Mouse (Mus musculus) urinary bladder, postnatal 36 days (tissue): ENCODE results near the gene Onecut1.
A peak's percentile ranks its signal among the peaks of the same experiment; 100 is the strongest.

Experiments
- DNase-seq, 2 experiments: peaks; one replicate each; pipeline ENCODE4 v3.0.0; 2022; ENCODE audit warnings: low spot score in 2 of 2, mixed read lengths in 1 of 2

The Onecut1 gene

DNA sequence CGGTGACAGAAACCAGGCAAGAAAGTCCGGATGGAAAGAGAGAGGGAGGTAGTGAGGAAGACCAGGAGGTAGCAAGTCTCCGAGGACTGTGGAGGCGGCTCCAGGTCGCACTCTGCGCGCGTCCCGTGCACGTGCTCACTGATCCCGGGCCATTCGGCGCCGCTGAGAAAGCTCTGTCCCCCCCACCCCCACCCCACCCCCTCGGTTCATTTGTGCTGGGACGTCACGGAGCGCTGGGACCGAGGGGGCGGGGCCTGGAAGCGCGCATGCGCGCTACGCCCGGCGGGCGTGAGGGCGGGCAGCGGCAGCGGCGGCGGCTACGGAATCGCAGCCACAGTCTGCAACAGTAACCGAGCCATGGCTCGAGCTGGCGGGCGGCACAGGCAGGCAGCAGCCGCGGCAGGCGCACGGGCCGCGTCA, at the start of gene Onecut1:
TSS of gene Onecut1 (plus strand) at position 361 of the 420 bp plus-strand sequence.
- peak in 1 of 2 experiments; percentile 49 for DNase-seq

DNA sequence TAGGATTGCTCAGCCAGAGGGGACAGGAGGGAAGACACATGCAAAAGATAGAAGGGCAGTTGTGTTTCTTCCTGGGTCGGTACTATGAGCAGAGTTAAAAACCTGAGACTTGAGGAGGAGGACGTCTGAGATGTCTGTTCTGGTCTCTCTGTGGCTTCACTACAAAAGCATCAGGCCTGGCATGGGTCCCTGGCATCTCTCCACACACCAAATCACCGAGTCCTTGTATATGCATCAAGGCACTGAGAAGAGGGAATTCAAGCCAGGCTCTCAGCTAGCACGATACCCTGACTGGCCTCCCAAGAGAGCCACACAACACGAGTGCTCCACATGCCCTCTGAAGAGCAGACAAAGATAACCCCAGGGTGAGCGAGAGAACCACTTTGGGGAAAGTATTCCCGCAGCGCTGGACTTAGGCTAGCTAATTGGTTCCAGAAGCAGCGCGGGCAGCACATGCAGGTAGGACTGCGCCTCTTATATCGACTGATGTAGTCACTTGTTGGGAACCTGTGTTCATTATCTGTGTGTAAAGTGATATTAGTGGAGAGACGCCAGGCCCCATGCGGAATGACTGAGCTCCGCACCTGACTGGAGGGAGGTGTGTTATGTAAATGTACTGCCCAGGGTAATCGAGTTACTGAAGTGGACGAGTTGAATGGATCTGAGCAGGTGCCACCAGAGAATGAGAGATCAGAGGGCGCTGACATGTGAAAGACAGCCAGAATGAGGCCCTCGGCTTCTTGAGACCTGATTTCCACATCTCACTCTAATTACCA, 41.8 kb upstream of the Onecut1 start:
- no peak for DNase-seq

DNA sequence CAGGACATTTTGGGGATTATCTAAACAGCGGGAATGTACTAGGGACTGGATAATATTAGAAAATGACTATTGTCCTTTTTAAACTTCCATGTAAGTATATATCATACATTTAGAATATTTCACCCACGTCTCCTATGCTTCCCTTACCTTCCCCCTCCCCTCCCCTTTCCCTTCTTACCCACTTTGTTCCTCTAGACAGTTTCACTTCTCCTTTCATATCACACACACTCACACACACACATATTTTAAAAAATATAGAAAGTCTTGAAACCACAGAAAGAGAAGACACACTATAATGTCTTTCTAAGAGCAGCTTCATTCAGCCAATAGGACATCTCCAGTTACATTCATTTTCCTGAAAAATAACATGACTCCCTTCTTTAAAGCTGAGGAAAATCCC, 36.6 kb upstream of the Onecut1 start:
- DNase-seq, result no peak

DNA sequence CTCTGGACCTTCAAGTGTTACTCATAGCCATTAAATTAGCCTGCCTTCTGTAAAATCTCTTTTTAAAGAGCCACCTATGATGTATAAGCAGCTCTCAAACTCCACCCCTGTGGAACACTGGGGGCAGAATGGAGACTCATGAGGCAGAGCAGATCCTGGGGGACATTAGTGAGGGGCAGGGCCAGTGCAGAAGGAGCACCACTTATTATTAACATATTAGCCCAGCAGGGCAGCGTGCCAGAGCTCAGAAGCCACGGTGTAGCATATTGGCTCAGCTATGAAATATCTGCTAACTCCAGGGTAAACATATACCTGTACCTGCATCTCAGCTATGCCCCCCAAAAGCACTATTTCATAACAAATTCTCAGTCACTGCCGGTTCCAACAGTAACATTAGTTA, 32.5 kb upstream of the Onecut1 start:
- no peak for DNase-seq

DNA sequence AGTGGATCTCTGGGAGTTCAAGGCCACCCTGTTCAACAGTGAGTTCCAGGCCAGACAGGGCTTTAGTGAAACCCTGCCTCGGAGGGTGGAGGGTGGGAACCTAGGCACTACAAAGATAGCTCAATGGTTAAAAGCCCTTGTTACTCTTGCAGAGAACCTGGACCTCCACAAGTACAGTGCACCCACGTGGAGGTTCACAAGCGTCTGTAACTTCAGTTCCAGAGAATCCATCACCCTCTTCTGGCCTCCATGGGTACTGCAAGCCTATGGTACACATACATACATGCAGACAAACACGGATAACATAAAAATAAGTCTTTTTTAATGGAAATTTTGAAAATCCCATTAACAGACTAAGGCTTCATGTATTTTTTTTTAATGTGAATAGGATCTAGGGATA, 18.8 kb upstream of the Onecut1 start:
- no peak for DNase-seq

DNA sequence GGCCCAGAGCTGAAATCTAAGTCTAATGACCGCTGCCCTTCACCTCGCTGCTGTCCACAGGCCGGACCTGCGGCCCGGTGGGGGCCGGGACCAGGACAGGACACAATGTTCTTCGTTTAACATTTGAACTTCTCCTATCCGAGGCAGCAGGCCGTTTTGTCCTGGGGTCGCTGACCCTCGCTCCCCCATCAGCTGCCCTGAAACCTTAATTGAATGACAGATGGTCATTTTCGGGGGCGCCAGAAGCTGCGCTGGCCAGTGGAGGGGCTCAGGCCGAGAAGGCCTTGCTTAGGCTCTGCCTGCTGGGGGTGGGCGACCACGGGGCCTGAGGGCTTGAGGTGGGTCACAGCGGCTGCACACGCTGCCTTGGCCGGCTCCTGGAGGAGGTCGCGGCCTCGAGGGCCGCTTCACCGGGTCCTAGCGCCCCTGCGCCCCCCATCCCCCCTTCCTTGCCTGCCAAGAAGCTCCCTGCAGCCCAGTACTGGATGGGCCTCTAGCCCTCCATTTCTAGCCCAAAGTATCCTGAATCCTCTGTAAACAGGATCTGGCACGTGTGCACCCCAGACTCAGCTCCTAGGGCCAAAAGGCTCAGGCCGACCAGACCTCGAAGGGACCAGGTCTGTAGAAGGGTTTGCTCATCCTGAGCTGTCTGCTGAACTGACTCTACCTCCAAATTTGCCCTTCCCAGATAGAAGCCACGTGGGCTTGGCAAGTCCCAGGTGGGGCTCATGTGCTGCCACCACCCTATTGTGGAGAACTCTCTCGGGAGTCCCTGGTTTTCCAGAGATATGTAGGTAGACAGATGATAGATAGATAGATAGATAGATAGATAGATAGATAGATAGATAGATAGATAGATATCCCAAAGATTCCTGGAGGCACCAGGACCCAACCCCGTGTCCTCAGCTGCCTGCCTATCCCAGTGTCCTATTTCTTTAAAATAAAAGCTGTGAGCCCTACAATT, 14.6 kb upstream of the Onecut1 start:
- no peak for DNase-seq

DNA sequence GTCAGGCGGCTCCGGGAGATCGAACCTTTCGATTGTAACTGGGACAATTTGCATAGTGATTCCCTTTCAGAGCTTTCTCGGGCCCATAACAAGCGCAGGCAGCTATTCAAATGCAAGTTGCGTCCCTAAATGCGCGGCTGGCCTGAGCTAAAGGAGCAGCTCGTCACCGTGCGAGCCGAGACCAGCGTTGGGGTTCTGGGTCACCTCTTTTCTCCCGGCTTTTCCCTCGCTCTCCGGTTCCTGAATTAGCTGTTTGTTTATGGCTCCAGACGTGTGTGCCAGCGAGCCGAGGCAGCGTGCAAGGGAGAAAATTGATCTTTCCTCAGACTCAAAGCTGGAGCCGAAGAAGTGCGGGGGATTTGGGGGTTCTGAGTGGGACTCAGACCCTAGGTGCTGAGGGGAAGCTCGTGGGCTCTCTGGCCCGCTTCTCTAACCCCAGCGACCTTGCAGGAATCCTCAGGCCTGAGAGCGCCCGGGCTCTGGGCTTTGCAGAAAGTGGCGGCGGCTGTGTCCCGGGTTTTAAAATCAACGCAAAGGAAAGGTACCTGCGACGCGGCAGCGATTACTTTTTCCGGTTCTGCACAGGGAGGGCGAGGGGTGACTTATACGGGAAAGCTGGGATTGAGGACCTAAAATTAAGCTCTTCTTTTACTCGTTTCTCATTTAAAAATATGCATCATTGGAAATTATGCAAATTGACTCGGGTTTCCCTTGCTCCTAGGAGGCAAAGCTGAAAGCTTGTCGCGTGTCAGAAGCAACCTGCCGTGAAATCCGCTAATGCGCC, 13.1 kb upstream of the Onecut1 start:
- no peak for DNase-seq

DNA sequence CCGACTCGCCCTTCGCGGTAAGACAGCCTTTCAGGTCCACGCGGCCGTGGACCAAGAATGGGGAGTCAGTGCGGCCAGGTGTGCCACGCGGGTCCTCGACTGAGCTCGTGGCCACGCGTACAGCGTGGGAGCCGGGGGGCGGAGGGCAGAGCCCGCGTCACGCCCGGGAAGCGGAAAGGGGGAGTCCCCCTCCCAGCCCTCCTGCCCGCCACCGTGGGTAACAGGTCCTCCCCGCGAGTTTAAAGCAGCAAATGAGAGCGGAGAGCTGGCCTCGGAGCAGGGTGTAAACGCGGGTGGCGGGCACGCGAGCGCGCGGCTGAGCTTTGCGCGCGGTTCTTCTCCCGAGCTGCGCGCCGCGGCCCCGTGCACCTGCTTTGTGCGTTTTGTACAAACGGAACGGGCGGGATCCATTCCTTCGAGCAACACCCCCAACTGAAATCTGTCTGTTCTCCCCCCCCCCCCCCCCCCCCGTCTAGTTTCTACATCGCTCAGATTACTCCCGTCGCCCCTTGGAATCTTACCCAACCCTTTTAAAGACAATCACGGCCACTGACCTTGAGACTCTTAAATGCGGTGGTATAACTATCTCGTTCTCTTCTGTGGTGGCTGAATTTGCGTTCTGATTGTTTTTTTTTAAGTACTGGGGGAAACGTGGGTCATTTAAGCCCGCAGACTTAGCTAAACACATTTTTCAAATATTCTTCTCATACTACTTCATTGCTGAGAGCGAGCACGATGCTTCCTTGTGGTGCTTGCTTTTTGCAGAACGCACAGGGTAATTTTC, 12.3 kb upstream of the Onecut1 start:
- DNase-seq, result no peak

DNA sequence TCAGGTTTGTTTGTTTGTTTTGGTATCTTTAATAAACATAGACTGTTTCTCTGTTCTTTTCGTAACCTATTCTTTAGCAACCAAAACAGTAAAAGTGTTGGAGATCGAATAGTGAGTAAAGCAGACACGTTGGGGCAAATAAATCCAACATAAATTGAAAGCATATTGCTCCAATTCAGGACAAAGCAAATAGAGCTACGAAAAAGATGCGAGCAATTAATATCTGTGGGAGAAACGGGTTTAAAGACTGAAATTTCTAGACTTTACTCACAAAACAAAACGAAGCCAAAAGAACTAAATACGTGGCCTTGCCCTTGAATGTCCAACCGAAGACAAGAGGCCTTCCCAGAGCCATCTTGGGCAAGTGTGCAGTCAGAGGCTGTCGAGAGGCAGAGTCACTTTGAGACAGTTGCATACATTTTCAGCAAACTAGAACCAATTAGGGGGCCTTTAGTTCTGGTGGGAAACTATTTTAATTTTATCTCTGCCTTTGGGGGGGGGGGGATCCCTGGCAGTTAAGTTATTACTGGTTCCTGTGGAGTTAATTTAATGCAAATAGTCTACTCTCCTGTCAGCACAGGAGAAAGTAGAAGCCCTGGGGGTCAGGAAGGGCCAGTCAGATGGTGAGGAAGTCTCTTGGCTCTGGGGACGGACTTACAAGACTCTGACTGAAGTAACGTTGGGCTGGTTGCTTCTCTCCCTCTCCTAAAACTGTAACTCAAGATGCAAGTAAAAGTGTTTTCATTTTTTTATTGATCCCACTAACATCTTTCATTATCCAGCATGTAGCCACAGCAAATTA, 11.5 kb upstream of the Onecut1 start:
- DNase-seq, result no peak

DNA sequence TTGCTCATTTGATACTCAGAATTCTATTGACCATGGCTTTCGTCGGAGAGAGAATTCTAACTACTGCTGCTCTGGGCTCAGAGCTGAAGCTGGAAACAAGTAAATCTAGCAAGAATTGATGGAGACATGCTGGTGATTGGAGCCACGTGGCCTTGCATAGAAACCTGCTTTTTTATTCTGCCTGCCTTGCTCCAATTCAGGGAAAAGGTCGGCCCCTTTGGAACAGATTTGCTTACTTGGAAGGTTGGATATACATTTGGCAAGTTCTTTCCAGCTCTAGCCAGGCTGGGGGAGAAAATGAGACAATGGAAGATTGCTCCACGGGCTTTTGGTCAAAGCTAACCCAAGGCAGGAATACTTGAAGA, 11.0 kb upstream of the Onecut1 start:
- no peak for DNase-seq

DNA sequence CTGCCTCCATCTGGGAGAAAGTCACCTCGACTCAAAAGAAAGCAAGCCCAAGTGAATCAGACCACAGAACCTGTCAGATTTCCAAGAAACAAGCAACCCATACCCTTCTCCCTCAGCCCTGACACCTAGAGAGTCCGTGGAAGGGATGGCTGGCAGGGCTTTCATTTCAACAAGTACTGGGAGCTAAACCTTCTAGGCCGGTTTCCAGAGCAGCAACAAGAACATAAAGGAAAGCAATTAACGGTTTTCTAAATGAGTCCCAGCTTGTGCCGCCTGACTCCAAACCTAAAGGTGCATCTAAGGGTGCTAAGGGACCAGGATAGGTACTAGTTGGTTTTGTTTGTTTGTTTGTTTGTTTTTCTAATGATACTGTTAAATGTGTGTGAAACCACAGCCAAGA, 10.1 kb upstream of the Onecut1 start:
- no peak for DNase-seq

DNA sequence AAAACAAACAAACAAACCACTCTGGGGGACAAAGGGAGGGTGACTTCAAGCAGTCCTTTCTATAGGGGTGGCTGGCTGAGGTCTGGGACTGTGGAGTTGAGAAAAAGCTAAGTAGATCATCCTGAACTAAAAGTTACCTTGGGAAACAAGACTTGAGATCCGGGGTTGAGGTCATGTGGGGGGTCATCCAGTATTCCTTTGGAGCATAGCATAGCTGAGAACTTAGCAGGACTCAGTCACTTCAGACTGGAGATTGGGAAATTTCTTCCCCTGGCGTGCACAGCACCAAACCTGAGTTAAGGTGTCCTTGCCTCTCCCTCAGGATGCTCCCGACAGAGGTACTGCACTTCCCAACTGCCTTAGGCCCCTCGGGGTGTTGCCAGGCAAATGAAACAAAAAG, 9.4 kb upstream of the Onecut1 start:
- no peak for DNase-seq

DNA sequence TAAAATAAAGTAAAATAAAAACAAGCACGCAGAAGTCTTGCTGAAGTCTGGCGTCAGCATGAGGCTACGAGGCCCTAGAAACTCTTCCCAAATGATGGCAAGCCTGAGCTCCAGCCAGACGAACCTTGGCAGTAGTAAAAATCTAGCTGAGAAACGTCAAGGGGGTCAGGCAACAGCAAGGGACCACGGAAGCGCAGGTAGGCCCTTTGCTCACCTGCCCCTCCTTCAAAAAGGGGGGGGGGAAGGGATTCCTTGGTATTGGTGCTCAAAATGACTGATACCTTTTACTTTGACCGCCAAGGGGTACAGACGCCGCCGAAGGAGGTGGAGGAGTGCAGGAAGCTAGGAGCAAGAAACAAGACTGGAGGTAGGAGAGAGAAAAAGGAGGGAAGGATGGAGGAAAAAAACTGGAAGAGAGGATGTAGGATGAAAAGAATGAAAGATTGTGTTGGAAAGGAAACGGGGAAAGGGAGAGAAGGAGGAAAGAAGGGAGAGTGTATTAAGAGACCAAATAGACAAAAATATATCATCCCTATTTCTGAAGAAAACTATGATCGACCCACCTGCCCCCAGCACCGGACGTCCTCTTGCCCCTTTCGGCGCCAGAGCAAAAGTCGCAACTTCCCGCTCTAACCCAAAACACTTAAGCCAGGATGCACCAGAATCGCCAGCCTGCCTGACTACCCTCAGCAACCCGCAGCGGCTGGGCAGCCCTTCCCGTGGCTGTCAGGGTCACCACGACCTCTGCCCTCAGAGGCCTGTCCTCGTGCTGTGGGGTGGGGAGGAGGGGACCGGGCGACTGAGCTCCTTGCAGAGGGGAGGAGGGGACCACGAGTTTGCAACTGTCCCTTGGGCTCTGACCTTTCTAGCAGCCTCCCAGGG, 8.3 kb upstream of the Onecut1 start:
- DNase-seq, result no peak

DNA sequence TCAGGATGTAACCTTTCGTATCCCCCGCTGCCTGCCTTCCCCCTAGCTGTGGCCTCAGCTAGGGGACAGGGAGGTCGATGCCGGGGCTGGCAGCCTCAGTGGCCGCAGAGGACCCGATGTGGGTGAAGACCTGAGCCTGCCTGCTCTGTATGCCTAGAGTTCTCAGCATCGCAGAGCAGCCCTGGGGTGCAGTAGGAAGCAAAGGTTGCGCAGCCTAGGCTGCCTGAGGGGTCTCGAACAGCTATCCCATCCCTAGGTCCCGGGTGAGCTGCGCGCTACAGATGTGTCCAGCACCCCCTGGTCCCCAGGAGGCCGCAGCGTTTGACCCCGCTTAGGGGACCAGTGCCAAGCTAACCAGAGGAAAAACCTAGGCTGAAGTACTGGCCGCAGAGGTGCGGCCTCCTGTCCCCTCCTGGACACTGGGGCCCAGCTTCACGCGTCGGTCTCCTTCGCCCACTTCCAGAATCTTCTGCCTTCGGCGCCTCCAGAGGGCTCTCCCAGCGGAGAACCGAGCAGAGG, 7.6 kb upstream of the Onecut1 start:
- DNase-seq, result no peak

DNA sequence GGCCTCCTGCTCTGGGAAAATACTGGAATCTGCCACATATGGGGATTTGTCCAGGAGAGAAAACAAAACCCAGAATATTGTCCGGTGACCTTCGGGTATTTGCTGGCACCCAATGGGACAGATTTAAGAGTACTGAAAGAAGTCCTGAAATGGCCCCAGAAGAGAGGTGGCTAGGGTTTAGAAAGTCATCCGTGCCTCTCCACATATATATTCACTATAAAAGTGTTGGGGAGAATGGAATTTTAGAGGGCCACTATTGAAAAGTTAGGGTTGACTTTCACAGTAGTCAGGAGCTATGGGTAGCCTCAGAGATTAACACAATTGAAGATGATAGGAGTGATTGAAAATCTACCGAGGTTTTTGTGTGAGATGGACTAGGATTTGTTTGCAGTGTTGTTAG, 6.3 kb upstream of the Onecut1 start:
- DNase-seq, result no peak

DNA sequence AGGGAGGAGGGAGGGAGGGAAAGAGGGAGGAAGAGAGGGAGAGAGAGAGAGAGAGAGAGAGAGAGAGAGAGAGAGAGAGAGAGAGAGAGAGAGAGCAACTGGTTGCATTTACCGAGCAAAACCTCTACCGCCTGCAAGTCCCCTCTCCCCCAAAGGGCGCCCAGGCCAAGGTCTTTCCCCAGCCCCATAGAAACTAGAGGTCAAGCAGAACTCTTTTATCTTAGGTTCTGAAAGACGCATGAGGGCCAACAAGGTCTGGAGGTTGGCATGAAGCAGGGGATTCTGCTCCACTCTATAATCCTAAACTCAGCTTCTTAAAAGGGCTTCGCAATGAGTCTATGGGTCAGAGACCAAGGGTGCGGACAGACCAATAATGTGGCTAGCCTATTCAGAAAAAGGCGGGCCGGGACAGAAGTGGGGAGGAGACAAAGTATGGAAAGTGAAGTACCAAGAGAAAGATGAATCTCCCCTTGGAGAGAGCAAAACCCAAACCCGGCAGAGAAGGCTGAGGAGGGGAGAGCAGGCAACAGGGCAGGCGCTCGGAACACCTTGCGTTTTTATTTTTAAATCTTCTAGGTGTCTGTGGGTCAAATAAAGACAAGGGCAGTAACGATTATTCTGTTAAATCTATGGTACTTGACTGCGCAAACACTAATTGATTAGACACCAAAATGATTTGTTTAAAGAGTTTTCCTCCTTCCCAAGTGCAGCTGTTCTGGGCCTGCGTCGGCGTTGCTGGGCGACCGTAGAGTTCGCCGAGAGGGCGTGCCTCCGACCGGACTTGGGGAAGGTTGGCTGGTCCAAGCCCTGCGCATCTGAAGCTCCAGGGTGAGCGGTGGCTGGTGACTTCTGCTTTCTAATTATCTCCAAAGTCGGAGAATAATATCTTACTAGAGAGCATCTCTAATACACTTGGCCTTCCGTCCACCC, 4.9 kb upstream of the Onecut1 start:
- no peak for DNase-seq

DNA sequence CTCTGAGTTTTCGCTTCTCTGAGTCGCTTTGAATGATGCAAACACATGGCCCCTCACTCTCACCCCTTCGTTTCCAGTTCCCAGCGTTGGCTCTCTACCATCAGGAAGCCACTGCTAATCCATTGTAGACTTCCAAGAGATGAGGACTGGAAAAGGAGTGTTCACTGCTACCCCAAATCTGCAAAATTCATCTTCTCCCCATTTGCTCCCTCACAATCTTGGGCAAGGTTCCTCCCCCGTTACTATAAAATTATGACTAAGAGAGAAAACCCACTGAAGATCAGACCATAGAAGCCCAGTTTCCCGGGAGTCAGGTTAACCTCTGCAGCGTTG, 4.2 kb upstream of the Onecut1 start:
- DNase-seq, result no peak

DNA sequence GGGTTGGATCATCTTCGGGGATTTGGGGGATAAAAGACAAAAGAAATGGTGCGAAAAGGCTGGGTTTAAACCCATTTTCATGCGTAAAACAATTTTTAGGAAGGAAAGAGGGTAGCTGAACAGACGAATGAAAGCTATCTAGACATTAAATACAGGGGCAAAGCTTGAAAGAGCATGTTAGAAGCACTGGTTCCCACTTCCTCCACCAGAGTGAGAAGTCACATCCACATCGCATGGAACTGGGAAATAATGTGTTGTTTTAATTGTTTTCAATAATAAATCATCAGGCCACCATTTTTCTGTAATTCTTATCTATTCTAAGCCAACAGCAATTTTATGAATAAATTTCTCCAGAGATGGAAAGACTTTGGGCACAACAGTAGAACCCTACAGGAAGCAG, 3.6 kb upstream of the Onecut1 start:
- no peak for DNase-seq
